Mouse (Mus musculus) testis, adult 2 months (tissue): ENCODE data around the gene Aff3.

Source experiments
- CTCF ChIP-seq: fragments of 200-500 bp; IDR thresholded peaks from 2 replicates; pipeline ENCODE4 v1.5.1; 2012; ENCODE audit warnings: low read depth, mild to moderate bottlenecking, inconsistent platforms, low read length, moderate library complexity; ENCODE audit not compliant: control insufficient read depth, insufficient read depth, insufficient replicate concordance
- POLR2A ChIP-seq: fragments of 200-500 bp; IDR thresholded peaks from 2 replicates; pipeline ENCODE4 v1.6.1; 2012; ENCODE audit warnings: low read depth, mild to moderate bottlenecking, inconsistent platforms, low read length, moderate library complexity; ENCODE audit not compliant: control insufficient read depth

DNA sequence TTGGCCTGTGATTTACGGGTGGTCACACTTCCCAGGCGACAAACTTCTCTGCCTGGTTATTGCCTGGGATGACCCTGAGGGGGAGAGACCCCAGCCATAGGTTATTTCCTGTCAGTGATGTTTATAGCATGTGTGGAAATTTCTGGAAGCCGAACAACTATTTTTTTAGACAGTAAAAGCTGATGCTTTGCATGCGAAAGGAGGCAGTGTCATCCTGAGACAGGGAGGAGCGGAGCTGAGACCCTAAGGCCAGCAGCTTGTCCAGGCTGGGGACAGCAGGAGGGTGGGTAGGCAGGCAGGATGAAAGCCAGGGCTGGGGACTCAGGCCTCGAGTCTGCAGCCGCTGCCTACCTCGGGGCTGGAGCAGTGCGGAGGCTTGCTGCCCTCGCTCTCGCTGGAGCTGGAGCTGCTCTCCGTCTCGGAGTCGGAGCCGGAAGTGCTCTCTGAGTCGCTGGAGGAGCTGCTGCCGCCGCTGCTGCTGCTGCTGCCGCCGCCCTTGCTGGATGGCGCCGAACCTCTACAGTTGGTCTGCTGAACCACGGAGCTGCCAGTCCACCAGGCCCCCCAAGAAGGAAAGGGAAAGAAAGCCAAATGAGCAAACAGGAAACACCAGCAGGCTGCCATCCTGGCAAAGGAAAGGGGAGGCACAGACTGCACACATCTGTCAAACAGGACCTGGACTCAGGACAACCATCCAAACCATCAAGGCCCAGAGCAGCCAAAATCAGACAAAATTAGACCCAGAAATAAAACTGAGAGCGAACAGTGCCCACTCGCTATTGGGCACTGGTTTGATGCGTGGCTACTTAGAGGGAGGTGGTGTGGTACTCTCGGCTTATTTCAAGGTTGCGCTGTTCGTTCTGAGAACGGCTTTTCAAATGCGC lies 446.6 kb downstream of the Aff3 start:
- TF ChIP-seq CTCF (no peak), POLR2A (no peak)
